8 mouse cellular contexts compared by ENCODE assay signal in genomic region chr6:83054074-83054851, GRCm38 (mm10). TPM values are rescaled to one million over a fixed set of nuclear protein-coding genes. Genes with fewer than 3 reads are reported as not detected.
DNase-seq lines count a peak whose midpoint lies in the region; ATAC-seq and TF ChIP-seq lines count a peak whose summit lies in the region.

Gene Aup1, plus strand, starts transcription at chr6:83054521.

- peaks cover 49% of the 10 kb centered on the region for H3K36me3 ChIP-seq in hindbrain, embryonic 10.5 days
- H3K36me3 ChIP-seq in lung, postnatal 0 days (ENCODE audit: insufficient read depth, low read length): 0 out of 2 replicates have a peak, but pooled peaks cover 8% of the 10 kb centered on the region

- H3K27me3 ChIP-seq in hindbrain, embryonic 10.5 days (ENCODE audit: insufficient read depth, poor library complexity, severe bottlenecking): 0 out of 2 replicates have a peak, but pooled peaks cover 3% of the 10 kb centered on the region
- no peaks in the 10 kb centered on the region for H3K27me3 ChIP-seq in lung, postnatal 0 days (replicated peaks; ENCODE audit: insufficient read depth, low read length)

- peak; percentile 98 for DNase-seq in MN1 (ENCODE audit: low spot score)
- DNase-seq in cerebellum, adult 9-10 months: peak; percentile 96
- peak; percentile 97 for DNase-seq in hindbrain, embryonic 10.5 days (ENCODE audit: low spot score)
- peak; percentile 99 for DNase-seq in layer of hippocampus, adult 9-11 months
- peak; percentile 98 for DNase-seq in lung, postnatal 0 days (ENCODE audit: low spot score)
- peak; percentile 89 for DNase-seq in ovary, postnatal 14 days (ENCODE audit: low spot score)
- peak; percentile 97 for DNase-seq in thymus, postnatal 14 days

- peak; percentile 73 for TF ChIP-seq EP300 in lung, postnatal 0 days (IDR thresholded peaks at IDR 0.05)

- under 1% methylated on average over 64 of the region's 64 CpGs for WGBS in hindbrain, embryonic 10.5 days
- under 1% methylated on average over 52 of the region's 64 CpGs for WGBS in lung, postnatal 0 days

- peak within 1 kb of the TSS; percentile 99 for H3K4me2 ChIP-seq in lung, postnatal 0 days (replicated peaks; ENCODE audit: low read depth, low read length)

- ATAC-seq in frontal cortex, adult (ENCODE audit: low TSS enrichment): peak; percentile 89
- peak; percentile 97 for ATAC-seq in lung, postnatal 0 days

- TF ChIP-seq CTCF in lung, postnatal 0 days (IDR thresholded peaks at IDR 0.05): no peak

- peak within 1 kb of the TSS; percentile 95 for H3K27ac ChIP-seq in hindbrain, embryonic 10.5 days
- peak within 1 kb of the TSS; percentile 93 for H3K27ac ChIP-seq in lung, postnatal 0 days (ENCODE audit: low read length)

- peak within 1 kb of the TSS; percentile 99 for H3K4me3 ChIP-seq in hindbrain, embryonic 10.5 days
- peak within 1 kb of the TSS; percentile 74 for H3K4me3 ChIP-seq in lung, postnatal 0 days (ENCODE audit: low read depth, low read length)

- H3K9me3 ChIP-seq in hindbrain, embryonic 10.5 days: no peaks in the 10 kb centered on the region
- H3K9me3 ChIP-seq in lung, postnatal 0 days (ENCODE audit: low read length): no peaks in the 10 kb centered on the region

- peak within 1 kb of the TSS; percentile 91 for H3K9ac ChIP-seq in lung, postnatal 0 days (replicated peaks; ENCODE audit: low read depth)

- peaks cover 40% of the 10 kb centered on the region for H3K4me1 ChIP-seq in hindbrain, embryonic 10.5 days (replicated peaks)
- peaks cover 19% of the 10 kb centered on the region for H3K4me1 ChIP-seq in lung, postnatal 0 days (ENCODE audit: insufficient read depth, low read depth, low read length)

RNA-seq across cellular contexts. Expression of gene Aup1, which starts in this region (rescaled TPM):
- polyA plus RNA-seq in hindbrain, embryonic 10.5 days (2016; fragmentation: Nextera tagmentation; extraction: Ambion mirVana): 169 and 179 TPM in 2 replicates
- 201 and 205 TPM in 2 replicates for polyA plus RNA-seq in lung, postnatal 0 days (2015; fragmentation: Nextera tagmentation; extraction: Ambion mirVana)

Comparison
In these comparisons a context has a peak if more than half of its experiments do, and no peak if none do; other contexts are left out.
1. Peak in every context shown above with its lines: DNase-seq, ATAC-seq, H3K4me3 ChIP-seq and H3K27ac ChIP-seq.